Mouse (Mus musculus) liver, postnatal 0 days (tissue): ENCODE measurements around the gene Lrriq1.

Source experiments
- CTCF ChIP-seq: sonication (generic); IDR thresholded peaks from 2 replicates; pipeline ENCODE4 v1.5.1; 2016; ENCODE audit warnings: antibody characterized with exemption, low read depth
- EP300 ChIP-seq: IDR thresholded peaks from 2 replicates; pipeline ENCODE4 v1.6.1; 2016; ENCODE audit warnings: antibody characterized with exemption, low read depth, mild to moderate bottlenecking

GRCm38 (mm10) chr10:103045019-103045418 lies 191.1 kb downstream of the Lrriq1 start:
- no peak for TF ChIP-seq CTCF
- no peak for TF ChIP-seq EP300
